Mouse (Mus musculus): ENCODE results near the gene Rfx7. TPM values are rescaled to one million over a fixed set of nuclear protein-coding genes. Genes with fewer than 3 reads are reported as not detected.
"Not testable (repeated sequence)": the region's sequence is repeated elsewhere in the genome, so short reads cannot be mapped to it uniquely, and the experiment has no call there.

The Rfx7 gene
- polyA plus RNA-seq, 1 experiment from 2014 or later: 16.2 TPM

DNA sequence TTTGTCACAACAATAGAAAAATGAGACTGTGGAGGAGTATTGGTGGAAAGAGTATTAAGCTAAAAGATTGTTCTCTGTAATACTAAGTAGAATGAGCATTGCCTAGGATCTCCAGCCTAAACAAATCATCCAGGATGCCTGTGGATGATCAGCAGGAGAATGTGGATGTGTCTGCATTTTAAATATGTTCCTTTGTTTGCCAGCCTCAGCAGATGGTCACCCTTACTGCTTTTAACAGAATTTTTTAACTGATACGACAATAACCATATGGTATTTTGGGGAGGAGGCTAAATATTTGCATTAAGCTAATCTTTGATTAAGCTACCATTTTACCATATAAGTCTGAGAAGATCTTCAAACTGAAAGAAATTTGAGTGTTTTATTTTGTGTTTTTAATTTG, 95.6 kb downstream of the Rfx7 start:
- H3K36me3 ChIP-seq (ENCODE audit: poor library complexity, severe bottlenecking): 0 out of 2 replicates have a peak, but pooled peaks cover 6% of the 10 kb centered on the region
- no peak overlapping the region for H3K4me3 ChIP-seq
- peaks cover 15% of the 10 kb centered on the region for H3K4me1 ChIP-seq
- H3K9me3 ChIP-seq (replicated peaks): no peaks in the 10 kb centered on the region
- 48% methylated on average over 1 of the region's 1 CpGs for WGBS
- H3K27me3 ChIP-seq: no peaks in the 10 kb centered on the region
- H3K4me2 ChIP-seq: no peak overlapping the region
- H3K9ac ChIP-seq: no peak overlapping the region
- no peak overlapping the region for H3K27ac ChIP-seq
- ATAC-seq: peak; percentile 36; the same call in 1 of the 2 replicates

DNA sequence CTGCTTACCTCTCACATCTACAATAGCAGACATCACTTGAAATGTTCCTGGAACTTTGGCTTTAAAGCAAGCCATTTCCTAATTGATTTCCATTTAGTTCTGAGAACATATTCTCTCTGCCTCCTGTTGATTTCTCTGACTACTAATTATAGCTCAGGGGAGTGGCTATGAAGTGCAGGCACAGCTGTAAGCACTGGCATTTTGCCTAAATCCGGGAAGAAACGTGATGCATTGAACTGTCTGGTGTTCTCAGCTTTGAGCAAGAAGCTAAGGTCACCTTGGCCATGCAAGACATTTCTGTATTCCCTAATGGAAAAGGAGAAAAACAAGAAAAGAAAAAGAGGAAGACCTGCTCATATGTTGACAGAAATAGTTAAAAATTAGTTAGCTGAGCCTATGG, 96.6 kb downstream of the Rfx7 start:
- no peak overlapping the region for H3K27ac ChIP-seq
- H3K4me2 ChIP-seq: no peak overlapping the region
- H3K4me1 ChIP-seq: peaks cover 15% of the 10 kb centered on the region
- ATAC-seq: peak; percentile 65; the same call in 1 of the 2 replicates
- H3K9me3 ChIP-seq (replicated peaks): no peaks in the 10 kb centered on the region
- no peaks in the 10 kb centered on the region for H3K27me3 ChIP-seq
- no peak overlapping the region for H3K9ac ChIP-seq
- WGBS: 11% methylated on average over 2 of the region's 2 CpGs
- H3K4me3 ChIP-seq: no peak overlapping the region
- 0 out of 2 replicates have a peak, but pooled peaks cover 5% of the 10 kb centered on the region for H3K36me3 ChIP-seq (ENCODE audit: poor library complexity, severe bottlenecking)

DNA sequence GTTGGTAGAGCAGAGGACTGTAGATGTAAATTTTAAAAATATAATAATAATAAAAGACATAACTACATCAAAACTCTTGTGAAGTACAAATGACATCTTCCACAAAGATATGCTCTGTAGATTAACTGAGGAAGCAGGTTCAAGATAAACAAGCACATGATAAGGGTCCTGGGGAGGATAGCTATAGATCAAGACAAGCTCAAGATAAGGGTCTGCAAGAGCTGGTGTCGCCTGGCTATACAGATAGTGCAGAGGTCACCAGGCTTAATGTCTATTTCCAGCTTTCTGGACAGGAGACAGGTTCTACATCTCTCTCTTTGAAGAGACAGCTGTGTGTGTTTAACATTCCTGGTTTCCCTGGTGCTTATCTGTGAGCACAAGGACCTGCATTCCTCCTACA, 100.2 kb downstream of the Rfx7 start:
- Histone ChIP-seq H3K4me2 (no peak overlapping the region), H3K4me3 (no peak overlapping the region), H3K9ac (no peak overlapping the region), H3K36me3 (ENCODE audit: poor library complexity, severe bottlenecking) (no peaks in the 10 kb centered on the region), H3K27ac (no peak overlapping the region), H3K27me3 (no peaks in the 10 kb centered on the region), H3K9me3 (replicated peaks) (no peaks in the 10 kb centered on the region), H3K4me1 (peaks cover 15% of the 10 kb centered on the region)
- no peak for ATAC-seq
- WGBS: 77% methylated on average over 1 of the region's 1 CpGs

GRCm38 (mm10) chr9:72635134-72635533, 103.1 kb downstream of the Rfx7 start:
- no peak for ATAC-seq
- Histone ChIP-seq H3K4me3 (no peak overlapping the region), H3K9me3 (replicated peaks) (no peaks in the 10 kb centered on the region), H3K27me3 (no peaks in the 10 kb centered on the region), H3K4me1 (peaks cover 12% of the 10 kb centered on the region), H3K4me2 (no peak overlapping the region), H3K36me3 (ENCODE audit: poor library complexity, severe bottlenecking) (no peaks in the 10 kb centered on the region), H3K27ac (no peak overlapping the region), H3K9ac (no peak overlapping the region)

- Histone ChIP-seq H3K9ac (no peak overlapping the region), H3K36me3 (ENCODE audit: poor library complexity, severe bottlenecking) (no peaks in the 10 kb centered on the region), H3K9me3 (replicated peaks) (no peaks in the 10 kb centered on the region), H3K4me3 (no peak overlapping the region), H3K4me1 (peaks cover 26% of the 10 kb centered on the region), H3K4me2 (no peak overlapping the region), H3K27ac (no peak overlapping the region), H3K27me3 (no peaks in the 10 kb centered on the region)
- WGBS: 85% methylated on average over 7 of the region's 7 CpGs
- ATAC-seq: no peak
These were observed 104.5 kb downstream of the Rfx7 start for GRCm38 (mm10) chr9:72636547-72636946.

- no peaks in the 10 kb centered on the region for H3K9me3 ChIP-seq (replicated peaks)
- H3K4me3 ChIP-seq: no peak overlapping the region
- no peak overlapping the region for H3K9ac ChIP-seq
- no peaks in the 10 kb centered on the region for H3K27me3 ChIP-seq
- no peak for ATAC-seq
- no peak overlapping the region for H3K4me2 ChIP-seq
- H3K4me1 ChIP-seq: peaks cover 26% of the 10 kb centered on the region
- no peaks in the 10 kb centered on the region for H3K36me3 ChIP-seq (ENCODE audit: poor library complexity, severe bottlenecking)
- H3K27ac ChIP-seq: no peak overlapping the region
- WGBS: 71% methylated on average over 8 of the region's 8 CpGs
These were observed 105.2 kb downstream of the Rfx7 start for GRCm38 (mm10) chr9:72637243-72637642.

- H3K4me2 ChIP-seq: peak overlapping the region; percentile 64
- peaks cover 31% of the 10 kb centered on the region for H3K4me1 ChIP-seq
- WGBS: 30% methylated on average over 9 of the region's 9 CpGs
- H3K27ac ChIP-seq: peak overlapping the region; percentile 97
- peak overlapping the region; percentile 35 for H3K4me3 ChIP-seq
- no peaks in the 10 kb centered on the region for H3K9me3 ChIP-seq (replicated peaks)
- peak overlapping the region; percentile 61 for H3K9ac ChIP-seq
- H3K27me3 ChIP-seq: no peaks in the 10 kb centered on the region
- peak; percentile 88 for ATAC-seq
- no peaks in the 10 kb centered on the region for H3K36me3 ChIP-seq (ENCODE audit: poor library complexity, severe bottlenecking)
These were observed 107.2 kb downstream of the Rfx7 start for GRCm38 (mm10) chr9:72638951-72639842.

DNA sequence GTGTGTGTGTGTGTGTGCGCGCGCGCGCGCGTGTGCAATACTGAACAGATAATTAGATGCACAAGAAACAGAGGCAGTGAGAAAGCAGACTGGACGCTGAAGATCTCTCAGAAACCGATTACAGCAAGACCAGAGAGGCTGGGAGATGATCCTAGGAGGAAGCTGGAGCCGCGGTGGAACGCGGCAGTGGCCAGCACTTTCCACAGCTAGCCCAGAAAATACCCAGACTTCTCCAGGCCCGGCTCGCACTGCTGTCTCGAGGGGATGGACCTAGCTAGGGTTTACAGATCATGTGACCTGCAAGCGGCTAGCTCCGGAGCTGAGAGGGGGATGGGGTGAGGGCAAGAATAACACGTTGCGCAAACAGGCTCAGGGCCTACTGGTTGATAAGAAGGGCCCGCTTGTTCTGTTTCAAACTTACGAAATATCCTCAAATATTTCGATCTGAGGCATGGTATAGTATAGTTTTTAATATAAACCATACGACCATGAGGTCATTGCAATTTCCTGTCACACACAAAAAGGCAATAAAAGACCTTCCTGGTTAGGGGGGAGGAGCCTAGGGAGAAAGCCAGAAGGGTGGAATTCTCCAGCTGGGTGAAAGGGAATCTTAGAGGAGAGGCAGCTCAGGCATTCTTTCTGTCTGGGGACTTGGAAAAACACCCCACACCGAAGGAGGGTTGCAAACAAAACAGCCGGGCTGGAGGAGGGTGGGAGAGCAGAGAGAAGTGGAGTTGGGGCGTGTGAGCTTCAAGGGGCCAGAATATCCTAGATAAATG, 108.0 kb downstream of the Rfx7 start:
- Histone ChIP-seq H3K36me3 (ENCODE audit: poor library complexity, severe bottlenecking) (no peaks in the 10 kb centered on the region), H3K9ac (peak overlapping the region; percentile 61), H3K9me3 (replicated peaks) (no peaks in the 10 kb centered on the region), H3K27me3 (no peaks in the 10 kb centered on the region), H3K4me2 (peak overlapping the region; percentile 64), H3K27ac (peak overlapping the region; percentile 97), H3K4me3 (peak overlapping the region; percentile 35), H3K4me1 (peaks cover 37% of the 10 kb centered on the region)
- ATAC-seq: peak; percentile 94
- under 1% methylated on average over 27 of the region's 27 CpGs for WGBS

- WGBS: 2% methylated on average over 7 of the region's 7 CpGs
- no peak for ATAC-seq
- no peaks in the 10 kb centered on the region for H3K27me3 ChIP-seq
- H3K36me3 ChIP-seq (ENCODE audit: poor library complexity, severe bottlenecking): no peaks in the 10 kb centered on the region
- H3K4me1 ChIP-seq: peaks cover 37% of the 10 kb centered on the region
- H3K4me3 ChIP-seq: no peak overlapping the region
- no peaks in the 10 kb centered on the region for H3K9me3 ChIP-seq (replicated peaks)
- peak overlapping the region; percentile 21; the same call in 1 of the 2 replicates for H3K9ac ChIP-seq
- peak overlapping the region; percentile 64 for H3K4me2 ChIP-seq
- peak overlapping the region; percentile 97 for H3K27ac ChIP-seq
These were observed 108.6 kb downstream of the Rfx7 start for GRCm38 (mm10) chr9:72640642-72641041.

GRCm38 (mm10) chr9:72641093-72641680, 109.1 kb downstream of the Rfx7 start:
- no peaks in the 10 kb centered on the region for H3K36me3 ChIP-seq (ENCODE audit: poor library complexity, severe bottlenecking)
- no peak for ATAC-seq
- H3K4me2 ChIP-seq: 0 out of 2 replicates have a peak overlapping the region, but pooled peaks have one; percentile 64
- no peaks in the 10 kb centered on the region for H3K27me3 ChIP-seq
- no peak overlapping the region for H3K4me3 ChIP-seq
- peaks cover 37% of the 10 kb centered on the region for H3K4me1 ChIP-seq
- H3K9ac ChIP-seq: peak overlapping the region; percentile 21; the same call in 1 of the 2 replicates
- peak overlapping the region; percentile 97 for H3K27ac ChIP-seq
- no peaks in the 10 kb centered on the region for H3K9me3 ChIP-seq (replicated peaks)
- WGBS: 55% methylated on average over 6 of the region's 6 CpGs

DNA sequence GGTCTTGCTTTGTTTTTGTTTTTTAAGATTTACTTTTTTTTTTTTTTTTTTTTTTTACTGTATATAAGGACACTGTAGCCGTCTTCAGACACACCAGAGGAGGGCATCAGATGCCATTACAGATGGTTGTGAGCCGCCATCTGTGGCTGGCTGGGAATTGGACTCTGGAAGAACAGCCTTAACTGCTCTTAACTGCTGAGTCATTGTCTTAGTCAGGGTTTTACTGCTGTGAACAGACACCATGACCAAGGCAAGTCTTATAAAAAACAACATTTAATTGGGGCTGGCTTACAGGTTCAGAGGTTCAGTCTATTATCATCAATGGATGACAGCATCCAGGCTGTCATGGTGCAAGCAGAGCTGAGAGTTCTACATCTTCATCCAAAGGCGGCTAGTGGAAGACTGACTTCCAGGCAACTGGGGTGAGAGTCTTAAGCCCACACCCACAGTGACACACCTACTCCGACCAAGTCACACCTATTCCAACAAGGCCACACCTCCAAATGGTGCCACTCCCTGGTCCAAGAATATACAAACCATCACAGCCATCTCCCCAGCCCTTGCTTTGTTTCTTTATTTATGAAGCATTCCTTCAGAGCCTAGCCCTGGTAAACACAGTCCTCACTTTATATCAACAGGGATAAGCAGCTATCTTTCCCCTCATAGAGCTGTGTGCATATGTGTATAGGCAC, 110.9 kb downstream of the Rfx7 start:
- H3K27ac ChIP-seq; H3K9ac ChIP-seq; H3K4me3 ChIP-seq; H3K36me3 ChIP-seq (ENCODE audit: poor library complexity, severe bottlenecking); ATAC-seq; H3K9me3 ChIP-seq (replicated peaks); H3K4me2 ChIP-seq; H3K27me3 ChIP-seq: not testable (repeated sequence)
- H3K4me1 ChIP-seq: peaks cover 37% of the 10 kb centered on the region
- 89% methylated on average over 4 of the region's 4 CpGs for WGBS

All from forebrain, embryonic 13.5 days (tissue).